Mouse (Mus musculus): Measurements from ENCODE around the gene Sfxn3.

The Sfxn3 gene

DNA sequence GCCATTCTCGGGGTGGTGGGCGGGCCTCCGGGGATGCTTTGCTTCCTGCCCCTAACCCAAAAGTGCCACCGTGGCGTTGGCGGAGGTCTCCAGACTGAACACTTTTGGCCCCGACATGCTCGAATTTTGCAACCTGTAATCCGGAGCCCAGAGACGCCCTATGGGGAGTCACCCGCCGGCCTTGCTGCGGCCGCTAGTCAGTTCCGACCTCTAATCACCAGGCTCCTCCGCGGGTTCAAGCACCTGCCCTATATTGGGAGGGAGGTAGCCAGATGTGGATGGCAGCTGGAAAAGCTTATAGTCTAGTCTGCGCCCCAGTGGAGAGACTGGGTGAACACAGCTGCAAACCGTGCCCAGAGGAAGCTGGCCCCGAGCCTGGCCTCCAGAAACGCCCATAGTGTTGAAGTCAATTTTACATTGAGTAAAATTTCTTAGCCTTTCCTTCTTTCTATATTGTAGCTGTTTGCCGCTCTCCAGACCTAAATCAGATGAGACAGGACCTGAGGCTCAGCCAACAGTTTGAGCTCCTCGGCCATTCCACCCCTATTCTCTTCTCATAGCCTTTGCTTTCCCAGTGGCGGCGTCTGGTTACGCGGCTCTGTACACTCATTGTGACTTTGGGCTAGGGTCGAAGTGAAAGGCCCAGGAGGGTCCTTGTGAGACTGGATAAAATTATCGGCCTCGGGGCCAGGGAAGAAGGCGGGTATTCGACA lies 28.2 kb downstream of the Sfxn3 start:
- no peak for TF ChIP-seq GATA4 (IDR thresholded peaks at IDR 0.05; ENCODE audit: insufficient replicate concordance, low read length)

- TF ChIP-seq GATA4 (IDR thresholded peaks at IDR 0.05; ENCODE audit: insufficient replicate concordance, low read length): no peak
Measured at GRCm38 (mm10) chr19:45076036-45076575, 28.8 kb downstream of the Sfxn3 start.

DNA sequence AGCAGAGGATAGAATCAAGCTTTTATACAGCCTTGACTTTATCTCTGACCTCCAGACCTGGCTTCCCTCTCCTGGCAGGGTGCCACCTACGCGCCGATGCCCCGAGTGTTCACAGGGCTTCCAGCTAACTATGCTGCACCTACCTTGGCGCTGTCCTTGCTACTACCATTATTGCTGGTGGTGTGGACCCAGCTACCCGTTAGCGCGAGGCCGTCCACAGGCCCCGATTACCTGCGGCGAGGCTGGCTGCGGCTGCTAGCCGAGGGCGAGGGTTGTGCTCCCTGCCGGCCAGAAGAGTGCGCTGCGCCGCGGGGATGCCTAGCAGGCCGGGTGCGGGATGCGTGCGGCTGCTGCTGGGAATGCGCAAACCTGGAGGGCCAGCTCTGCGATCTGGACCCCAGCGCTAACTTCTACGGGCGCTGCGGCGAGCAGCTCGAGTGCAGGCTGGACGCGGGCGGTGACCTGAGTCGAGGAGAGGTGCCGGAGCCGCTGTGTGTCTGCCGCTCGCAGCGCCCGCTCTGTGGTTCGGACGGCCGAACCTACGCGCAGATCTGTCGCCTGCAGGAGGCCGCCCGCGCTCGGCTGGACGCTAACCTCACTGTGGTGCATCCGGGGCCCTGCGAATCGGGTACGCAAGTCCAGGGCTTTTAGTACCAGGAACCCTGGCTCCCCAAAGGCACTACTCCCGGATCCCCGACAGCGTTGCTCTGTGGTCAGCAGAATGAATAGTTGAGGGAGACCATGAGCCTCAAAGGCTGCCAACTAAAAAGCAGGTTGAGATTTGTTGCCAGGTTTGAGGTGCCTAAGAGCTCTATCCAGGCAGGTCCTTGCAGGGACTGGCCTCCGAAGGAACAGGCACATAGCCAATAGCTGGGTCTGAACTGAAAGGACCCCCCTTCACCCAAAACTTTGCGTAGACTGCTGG lies 29.5 kb downstream of the Sfxn3 start:
- no peak for TF ChIP-seq GATA4 (IDR thresholded peaks at IDR 0.05; ENCODE audit: insufficient replicate concordance, low read length)

- no peak for TF ChIP-seq GATA4 (IDR thresholded peaks at IDR 0.05; ENCODE audit: insufficient replicate concordance, low read length)
Measured at GRCm38 (mm10) chr19:45077742-45078645, 30.7 kb downstream of the Sfxn3 start.

GRCm38 (mm10) chr19:45078971-45079764 lies 31.9 kb downstream of the Sfxn3 start:
- no peak for TF ChIP-seq GATA4 (IDR thresholded peaks at IDR 0.05; ENCODE audit: insufficient replicate concordance, low read length)

DNA sequence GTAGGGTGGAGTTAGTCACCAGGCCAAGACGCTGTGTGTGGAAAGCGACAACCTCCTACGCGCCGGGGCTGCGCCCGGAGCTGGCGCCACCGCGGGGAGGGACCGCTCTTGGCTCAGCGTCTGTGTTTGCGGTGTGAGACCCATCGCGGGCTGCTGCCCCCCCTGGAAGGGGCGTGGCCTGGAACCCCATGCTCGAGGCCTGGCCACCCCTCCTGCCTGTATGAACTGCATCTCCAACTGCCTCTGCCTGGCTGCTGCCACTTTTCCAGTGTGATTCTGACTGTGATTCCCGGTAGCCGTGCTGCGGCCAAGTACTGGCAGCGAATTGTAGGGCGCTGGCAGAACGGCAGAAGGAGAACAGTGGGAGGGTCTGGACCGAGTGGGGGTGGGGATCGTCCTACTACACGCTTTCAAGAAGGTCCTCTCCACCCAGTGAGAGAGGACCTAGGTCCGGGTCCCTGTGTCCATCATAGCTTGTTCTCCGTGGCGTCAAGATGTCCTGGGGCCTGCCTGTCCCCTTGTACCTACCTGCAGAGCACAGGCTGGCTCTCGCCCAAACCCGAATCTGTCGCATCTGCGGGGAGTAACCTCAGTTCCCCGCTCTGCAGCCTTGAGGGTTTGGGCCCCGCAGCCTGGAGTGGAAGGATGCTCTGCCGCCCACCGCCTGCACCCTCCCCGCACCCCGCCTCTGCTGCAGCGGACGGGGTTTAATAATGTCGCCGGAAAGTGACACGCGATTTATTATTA lies 32.6 kb downstream of the Sfxn3 start:
- TF ChIP-seq GATA4 (IDR thresholded peaks at IDR 0.05; ENCODE audit: insufficient replicate concordance, low read length): no peak

DNA sequence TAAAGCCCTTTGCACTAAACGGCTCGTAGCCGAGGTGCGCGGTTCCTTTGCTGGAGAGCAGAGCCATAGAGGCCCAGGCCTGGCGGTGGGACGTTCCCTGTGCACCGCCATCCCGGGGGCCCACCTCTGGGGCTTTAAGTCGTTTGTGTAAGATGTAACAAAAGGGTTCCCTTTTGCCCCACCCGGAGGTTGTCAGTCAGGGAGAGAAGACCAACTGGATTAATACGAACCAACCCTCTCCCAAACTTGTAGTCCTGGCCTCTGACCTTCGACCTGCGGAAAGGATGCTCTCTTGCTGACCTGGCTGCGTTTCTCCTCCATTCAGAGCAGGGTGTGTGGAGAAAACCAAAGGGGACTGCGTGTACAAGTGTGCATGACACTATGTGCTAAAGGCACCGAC lies 33.4 kb downstream of the Sfxn3 start:
- TF ChIP-seq GATA4 (IDR thresholded peaks at IDR 0.05; ENCODE audit: insufficient replicate concordance, low read length): no peak

GRCm38 (mm10) chr19:45081279-45081678 lies 34.0 kb downstream of the Sfxn3 start:
- TF ChIP-seq GATA4 (IDR thresholded peaks at IDR 0.05; ENCODE audit: insufficient replicate concordance, low read length): no peak

GRCm38 (mm10) chr19:45081841-45082550 lies 34.7 kb downstream of the Sfxn3 start:
- TF ChIP-seq GATA4 (IDR thresholded peaks at IDR 0.05; ENCODE audit: insufficient replicate concordance, low read length): no peak

DNA sequence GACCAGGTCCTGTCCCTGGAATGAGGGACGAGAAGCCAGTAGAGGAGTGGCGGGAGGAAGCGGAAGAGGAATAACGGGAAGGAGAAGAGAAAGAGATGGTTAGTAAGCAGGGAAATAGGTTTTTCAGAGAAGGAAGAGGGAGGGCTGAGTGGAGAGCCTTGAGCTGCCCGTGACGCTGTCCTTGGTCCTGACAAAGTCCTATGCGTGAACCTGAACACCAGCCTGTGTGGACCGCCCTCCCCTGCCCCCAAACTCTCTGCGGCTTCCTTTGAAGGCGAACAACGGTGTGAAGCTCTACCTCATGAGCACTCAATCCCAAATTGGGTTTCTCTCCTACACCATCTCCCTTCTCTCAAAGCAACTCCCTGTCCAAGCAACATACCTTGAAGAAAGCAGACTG lies 50.6 kb downstream of the Sfxn3 start:
- no peak for TF ChIP-seq GATA4 (IDR thresholded peaks at IDR 0.05; ENCODE audit: insufficient replicate concordance, low read length)

- no peak for TF ChIP-seq GATA4 (IDR thresholded peaks at IDR 0.05; ENCODE audit: insufficient replicate concordance, low read length)
Measured at GRCm38 (mm10) chr19:45100486-45101270, 53.4 kb downstream of the Sfxn3 start.

DNA sequence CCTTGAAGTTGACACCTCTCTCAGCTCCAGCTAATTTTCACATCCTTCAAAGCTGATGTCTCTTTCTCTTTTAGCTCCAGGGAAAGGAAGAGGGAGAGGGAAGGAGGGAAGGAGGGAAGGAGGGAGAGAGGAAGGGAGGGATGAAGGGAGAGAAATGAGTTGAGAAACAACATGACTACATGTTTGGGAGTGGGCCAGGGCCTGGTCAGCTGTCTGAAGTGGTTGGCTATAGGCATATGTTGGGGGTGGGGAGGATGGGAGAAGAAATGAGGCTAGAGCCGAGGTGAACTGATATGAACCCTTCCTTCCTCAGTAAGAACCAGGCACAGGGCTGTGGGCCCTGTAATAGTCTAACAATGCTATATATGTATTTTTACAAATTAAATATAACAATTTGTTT lies 58.3 kb downstream of the Sfxn3 start:
- TF ChIP-seq GATA4 (IDR thresholded peaks at IDR 0.05; ENCODE audit: insufficient replicate concordance, low read length): no peak
